Mouse (Mus musculus) stomach, postnatal 0 days (tissue): Measurements from ENCODE around the gene C2. TPM values are rescaled to one million over a fixed set of nuclear protein-coding genes. Genes with fewer than 3 reads are reported as not detected.
"Not testable (repeated sequence)": the region's sequence is repeated elsewhere in the genome, so short reads cannot be mapped to it uniquely, and the experiment has no call there.

ENCODE experiments used
- ATAC-seq: fragments of 200-750 bp; cut with Nextera tagmentation; 2 replicates; pipeline ENCODE4 v1.8.0; 2017; ENCODE audit not compliant: low FRiP score, low TSS enrichment
- DNase-seq: peaks from one replicate; pipeline ENCODE4 v3.0.0-alpha.2; 2016; ENCODE audit warnings: low spot score
- H3K27ac ChIP-seq: fragments of 300-500 bp; sonication (generic); replicated peaks from 2 replicates; pipeline ENCODE4 v1.5.1; 2014; ENCODE audit warnings: mild to moderate bottlenecking, control low read depth
- H3K27me3 ChIP-seq: fragments of 300-500 bp; sonication (generic); 2 replicates; pipeline ENCODE4 v1.6.1; 2014; ENCODE audit warnings: low read length; ENCODE audit not compliant: control insufficient read depth, insufficient read depth
- H3K36me3 ChIP-seq: fragments of 300-500 bp; sonication (generic); 2 replicates; pipeline ENCODE4 v1.6.1; 2014; ENCODE audit warnings: low read length, mixed read lengths; ENCODE audit not compliant: control insufficient read depth, insufficient read depth
- H3K4me1 ChIP-seq: fragments of 300-500 bp; sonication (generic); replicated peaks from 2 replicates; pipeline ENCODE4 v1.6.1; 2014; ENCODE audit warnings: antibody characterized with exemption; ENCODE audit not compliant: control insufficient read depth, insufficient read depth
- H3K4me2 ChIP-seq: fragments of 300-500 bp; sonication (generic); replicated peaks from 2 replicates; pipeline ENCODE4 v1.6.1; 2014; ENCODE audit warnings: low read depth, mild to moderate bottlenecking, control low read depth, moderate library complexity
- H3K4me3 ChIP-seq: fragments of 300-500 bp; sonication (generic); 2 replicates; pipeline ENCODE4 v1.5.1; 2014; ENCODE audit warnings: low read depth, low read length, control low read depth
- H3K9ac ChIP-seq: fragments of 300-500 bp; sonication (generic); 2 replicates; pipeline ENCODE4 v1.6.1; 2014; ENCODE audit warnings: mild to moderate bottlenecking, low read length, control low read depth, mixed read lengths
- H3K9me3 ChIP-seq: fragments of 300-500 bp; sonication (generic); 2 replicates; pipeline ENCODE4 v1.6.1; 2016; ENCODE audit warnings: low read length; ENCODE audit not compliant: control insufficient read depth
- CTCF ChIP-seq: IDR thresholded peaks from 2 replicates; pipeline ENCODE4 v1.5.1; 2016; ENCODE audit warnings: antibody characterized with exemption, low read depth, mild to moderate bottlenecking, moderate library complexity
- WGBS: fragments of 180-500 bp; shearing (Covaris S2); extraction: QIAGEN DNeasy Blood & Tissue Kit; methylation state at CpG from one replicate; pipeline ENCODE4 v1.1.7; 2014; 5-methylcytosine and 5-hydroxymethylcytosine counted together
- microRNA-seq: library from miRNA; unstranded; fragments of <30 nt; microRNA quantifications from one replicate; pipeline ENCODE4, GENCODE M21; 2016
- polyA plus RNA-seq: library from polyadenylated mRNA; unstranded; fragments of >200 nt; fragmentation: Nextera tagmentation; extraction: Ambion mirVana; gene quantifications from 2 replicates; pipeline ENCODE4 v1.2.1, GENCODE M21; 2015

C2 gene
- polyA plus RNA-seq, 1 experiment from 2014 or later, result 4.8 TPM

DNA sequence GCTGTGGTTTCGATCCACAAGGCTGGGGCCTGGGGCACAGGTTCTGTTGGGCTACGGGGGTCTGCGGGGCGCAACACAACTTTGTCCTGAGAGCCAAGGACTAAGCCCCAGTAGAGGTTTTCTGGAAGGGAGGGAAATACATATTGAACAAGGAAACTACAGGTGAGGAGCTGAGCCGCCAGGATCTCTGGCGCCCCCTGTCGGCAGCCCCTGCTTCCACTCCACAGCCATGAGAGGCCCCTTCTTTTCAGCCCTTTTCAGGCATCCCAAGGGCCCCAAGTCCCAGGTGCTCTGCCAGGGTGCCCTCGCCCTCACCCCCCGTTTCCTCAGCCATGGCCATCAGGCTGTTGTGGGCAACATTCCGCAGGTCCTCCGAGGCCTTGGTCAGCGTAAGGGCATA, 84.3 kb downstream of the C2 start:
- not testable (repeated sequence) for ATAC-seq, H3K4me2 ChIP-seq, H3K9ac ChIP-seq, H3K27ac ChIP-seq, H3K36me3 ChIP-seq, H3K4me1 ChIP-seq, H3K9me3 ChIP-seq, H3K4me3 ChIP-seq, H3K27me3 ChIP-seq
- peak; percentile 29 for DNase-seq
- TF ChIP-seq CTCF, result peak; percentile 74
- 54% methylated on average over 10 of the region's 12 CpGs for WGBS

Small RNA genes within 50 kb of the gene (microRNA-seq; reads per million reads assigned to microRNA genes)
- gene Mir6970, result not detected
- gene Mir6971, result 5.5 reads per million, percentile 9 among the genes with 10 or more reads in this experiment
- gene Mir6972, result not detected

Other genes with a start within 250 kb of the C2 start
- 1.9 and 2.4 TPM in 2 replicates for gene Tnxb, start 227.7 kb downstream of the C2 start, polyA plus RNA-seq
- gene C4b, start 154.4 kb downstream of the C2 start, polyA plus RNA-seq, result 0.73 and 1.3 TPM in 2 replicates
- 0.06 TPM in 1 of 2 replicates, not detected in the other for gene Cyp21a1, start 93.7 kb downstream of the C2 start, polyA plus RNA-seq
- gene Stk19, start 61.3 kb downstream of the C2 start, polyA plus RNA-seq, result 20.8 and 23.1 TPM in 2 replicates
- gene Dxo, start 61.2 kb downstream of the C2 start, polyA plus RNA-seq, result 29.6 and 32.2 TPM in 2 replicates
- 22.5 and 23.6 TPM in 2 replicates for gene Skiv2l, start 48.1 kb downstream of the C2 start, polyA plus RNA-seq
- 50.0 and 53.8 TPM in 2 replicates for gene Nelfe, start 47.9 kb downstream of the C2 start, polyA plus RNA-seq
- 20.7 and 23.9 TPM in 2 replicates for gene Cfb, start 35.7 kb downstream of the C2 start, polyA plus RNA-seq
- 0.59 and 0.62 TPM in 2 replicates for gene Zbtb12, start 18.8 kb downstream of the C2 start, polyA plus RNA-seq
- not detected in 2 replicates for gene Gm20547, start 16.2 kb downstream of the C2 start, polyA plus RNA-seq
- 23.8 and 26.2 TPM in 2 replicates for gene Ehmt2, start 204 bp upstream of the C2 start, polyA plus RNA-seq
- gene Slc44a4, start 16.2 kb upstream of the C2 start, polyA plus RNA-seq, result 31.2 and 33.1 TPM in 2 replicates
- 18.3 and 18.9 TPM in 2 replicates for gene Neu1, start 33.0 kb upstream of the C2 start, polyA plus RNA-seq
- gene Hspa1b, start 61.0 kb upstream of the C2 start, polyA plus RNA-seq, result 3.0 TPM in 2 replicates
- gene Gm20481, start 71.6 kb upstream of the C2 start, polyA plus RNA-seq, result not detected in 2 replicates
- gene Hspa1a, start 73.9 kb upstream of the C2 start, polyA plus RNA-seq, result 24.1 and 25.9 TPM in 2 replicates
- 0.25 and 0.48 TPM in 2 replicates for gene Hspa1l, start 74.4 kb upstream of the C2 start, polyA plus RNA-seq
- 69.2 and 75.1 TPM in 2 replicates for gene Lsm2, start 83.6 kb upstream of the C2 start, polyA plus RNA-seq
- gene Vars, start 102.7 kb upstream of the C2 start, polyA plus RNA-seq, result 35.5 and 40.2 TPM in 2 replicates
- gene Vwa7, start 118.3 kb upstream of the C2 start, polyA plus RNA-seq, result 0.28 and 0.36 TPM in 2 replicates
- 8.0 and 8.2 TPM in 2 replicates for gene Sapcd1, start 129.8 kb upstream of the C2 start, polyA plus RNA-seq
- gene Msh5, start 148.5 kb upstream of the C2 start, polyA plus RNA-seq, result 1.9 and 2.7 TPM in 2 replicates
- 344 and 360 TPM in 2 replicates for gene Clic1, start 151.7 kb upstream of the C2 start, polyA plus RNA-seq
- gene Ddah2, start 160.8 kb upstream of the C2 start, polyA plus RNA-seq, result 84.8 and 86.8 TPM in 2 replicates
- gene Ly6g6c, start 167.1 kb upstream of the C2 start, polyA plus RNA-seq, result 260 and 317 TPM in 2 replicates
- 0.49 and 0.96 TPM in 2 replicates for gene Mpig6b, start 167.9 kb upstream of the C2 start, polyA plus RNA-seq
- gene Ly6g6e, start 178.6 kb upstream of the C2 start, polyA plus RNA-seq, result 109 and 113 TPM in 2 replicates
- 7.1 and 7.7 TPM in 2 replicates for gene Ly6g6d, start 179.8 kb upstream of the C2 start, polyA plus RNA-seq
- gene Ly6g6f, start 187.3 kb upstream of the C2 start, polyA plus RNA-seq, result 0.13 TPM in 1 of 2 replicates, not detected in the other
- gene Abhd16a, start 191.0 kb upstream of the C2 start, polyA plus RNA-seq, result 74.2 and 75.0 TPM in 2 replicates
- gene Ly6g5c, start 210.0 kb upstream of the C2 start, polyA plus RNA-seq, result not detected in 2 replicates
- gene Ly6g5b, start 217.2 kb upstream of the C2 start, polyA plus RNA-seq, result 0.18 and 0.27 TPM in 2 replicates
- gene Gpank1, start 223.2 kb upstream of the C2 start, polyA plus RNA-seq, result 11.2 and 11.3 TPM in 2 replicates
- 323 and 329 TPM in 2 replicates for gene Csnk2b, start 223.8 kb upstream of the C2 start, polyA plus RNA-seq
- gene D17H6S53E, start 228.1 kb upstream of the C2 start, polyA plus RNA-seq, result 14.4 and 15.5 TPM in 2 replicates
- gene Apom, start 233.8 kb upstream of the C2 start, polyA plus RNA-seq, result 1.3 and 3.2 TPM in 2 replicates
- gene Bag6, start 236.9 kb upstream of the C2 start, polyA plus RNA-seq, result 28.1 and 30.6 TPM in 2 replicates